Mouse (Mus musculus) adrenal gland, postnatal 4 days (tissue): ENCODE measurements around the gene Rab7b. TPM values are rescaled to one million over a fixed set of nuclear protein-coding genes. Genes with fewer than 3 reads are reported as not detected.

Experiments
- DNase-seq, 2 experiments: peaks; one replicate each; pipeline ENCODE4 v3.0.0; 2021 to 2022; ENCODE audit warnings: low spot score in 2 of 2, mixed read lengths in 2 of 2
- total RNA-seq, 2 experiments: library from RNA; stranded (reverse); gene quantifications; 2 replicates each; pipeline ENCODE4 v1.2.3; 2021

The Rab7b gene
- total RNA-seq, 2 experiments from 2014 or later, result 4.6 to 5.3 TPM

DNA sequence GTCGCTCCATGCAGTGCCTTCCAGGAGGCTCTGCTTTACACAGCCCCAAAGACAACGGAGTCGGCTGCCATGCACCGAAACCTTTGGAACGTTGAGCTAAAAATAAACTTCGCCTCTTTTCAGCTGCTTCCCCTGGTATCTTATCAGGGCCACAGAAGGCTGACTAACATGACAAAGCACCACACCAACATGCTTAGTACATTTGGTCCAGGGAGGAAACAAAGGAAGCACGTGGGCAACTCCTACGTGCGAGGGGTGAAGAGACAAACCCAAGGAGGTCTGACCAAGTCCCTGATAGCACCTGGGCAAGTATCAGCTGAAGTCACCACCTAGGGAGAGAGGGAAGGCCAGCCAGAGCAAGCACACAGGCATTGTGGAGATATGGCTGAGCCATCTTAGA, 48.0 kb downstream of the Rab7b start:
- DNase-seq, result no peak

DNA sequence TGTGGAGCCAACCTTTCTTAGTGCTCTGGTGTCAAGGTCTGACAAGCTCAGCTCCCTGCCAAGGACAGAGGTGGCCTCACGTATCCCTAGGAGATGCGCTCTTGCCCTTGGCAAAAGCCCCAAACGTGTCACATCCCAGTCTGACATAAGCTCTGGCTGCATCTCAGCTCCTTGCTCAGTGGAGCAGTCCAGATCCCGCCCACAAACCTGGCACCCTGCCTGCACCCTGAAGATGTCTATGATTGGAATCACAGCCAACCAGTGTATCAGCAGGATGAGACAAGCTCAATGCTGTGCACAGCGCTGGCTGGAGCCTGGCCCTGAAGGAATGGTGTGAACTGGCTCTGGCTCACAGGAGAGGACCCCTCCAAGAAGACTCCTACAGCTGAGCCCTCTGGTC, 48.8 kb downstream of the Rab7b start:
- peak; percentile 49 to 71 for DNase-seq

DNA sequence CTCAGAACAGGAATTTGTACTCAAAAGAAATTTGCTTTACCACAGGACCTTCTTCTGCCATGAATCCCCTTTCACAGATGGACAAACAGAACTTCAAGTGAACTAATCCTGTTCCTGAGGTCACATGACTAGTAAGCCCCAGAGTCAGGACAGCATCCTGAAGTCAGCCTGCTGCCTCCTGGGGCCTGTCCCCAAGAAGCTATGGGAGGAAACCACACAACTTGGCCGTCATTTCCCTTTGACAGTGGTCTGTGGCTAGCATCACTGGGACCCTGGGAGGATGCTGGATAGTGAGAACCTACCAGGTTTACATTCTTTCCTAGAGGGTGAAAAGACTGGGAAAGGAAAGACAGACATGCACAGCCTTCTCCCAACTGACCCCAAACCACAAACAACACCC, 50.3 kb downstream of the Rab7b start:
- DNase-seq, result no peak

DNA sequence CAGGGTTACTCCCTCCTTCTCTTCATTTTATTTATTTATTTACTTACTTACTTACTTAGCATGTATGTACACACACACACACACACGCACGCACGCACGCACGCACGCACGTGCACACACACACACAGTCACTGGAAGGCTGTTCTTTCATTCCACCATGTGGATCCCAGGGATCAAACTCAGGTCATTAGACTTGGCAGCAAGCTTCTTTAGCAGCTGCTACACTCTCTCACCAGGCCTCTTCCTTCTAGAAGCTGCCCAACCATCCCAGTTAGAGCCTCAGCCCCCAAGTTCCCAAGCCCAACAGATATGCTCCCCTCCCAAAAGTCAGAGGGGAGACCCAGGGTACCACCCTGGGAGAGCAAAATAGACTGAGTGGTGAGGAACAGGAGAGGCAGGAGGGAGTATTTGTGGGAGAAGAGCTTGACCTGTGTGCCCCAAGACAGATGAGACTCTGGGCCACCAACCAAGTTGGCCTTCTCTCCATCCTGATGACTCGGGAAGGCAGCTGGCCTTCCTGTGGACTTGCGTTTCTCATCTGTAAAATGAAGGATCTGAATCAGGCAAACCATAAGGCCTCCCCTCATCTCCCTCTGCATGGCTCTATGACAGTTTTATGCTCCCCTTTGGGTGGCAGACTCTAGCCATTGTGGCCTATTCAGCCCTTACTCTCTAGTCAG, 51.1 kb downstream of the Rab7b start:
- no peak for DNase-seq

DNA sequence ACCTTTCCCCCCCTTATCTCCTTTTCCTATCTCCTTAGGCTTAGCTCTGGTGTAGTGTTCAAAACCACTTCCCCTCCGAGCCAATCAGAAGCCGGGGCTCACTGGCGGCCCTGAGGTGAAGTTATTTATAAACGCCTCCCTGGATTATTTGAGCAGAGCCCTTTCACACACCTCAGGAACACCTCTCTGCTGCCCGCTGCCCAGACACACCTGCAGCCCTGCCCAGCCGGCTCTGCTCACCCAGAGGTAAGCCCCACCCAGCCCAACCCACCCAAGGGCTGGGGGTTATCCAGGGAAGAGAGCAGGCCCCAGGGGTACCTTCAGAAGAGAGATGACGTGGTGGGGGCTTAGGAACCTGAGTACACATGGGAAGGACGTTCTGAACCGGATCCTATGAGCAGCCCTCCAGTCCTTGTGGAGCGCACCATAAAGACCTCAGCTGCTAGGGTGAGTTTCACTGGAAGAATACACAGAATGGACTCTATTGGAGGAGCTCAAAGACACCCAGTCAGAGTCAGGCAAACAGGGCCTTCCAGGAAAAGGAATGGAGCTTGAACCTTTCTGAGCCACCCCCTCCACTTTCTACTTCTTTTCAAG, 55.5 kb downstream of the Rab7b start, which contains the start of gene Slc26a9:
TSS of gene Slc26a9 (plus strand) at position 155 of the 597 bp plus-strand sequence.
- no peak for DNase-seq

DNA sequence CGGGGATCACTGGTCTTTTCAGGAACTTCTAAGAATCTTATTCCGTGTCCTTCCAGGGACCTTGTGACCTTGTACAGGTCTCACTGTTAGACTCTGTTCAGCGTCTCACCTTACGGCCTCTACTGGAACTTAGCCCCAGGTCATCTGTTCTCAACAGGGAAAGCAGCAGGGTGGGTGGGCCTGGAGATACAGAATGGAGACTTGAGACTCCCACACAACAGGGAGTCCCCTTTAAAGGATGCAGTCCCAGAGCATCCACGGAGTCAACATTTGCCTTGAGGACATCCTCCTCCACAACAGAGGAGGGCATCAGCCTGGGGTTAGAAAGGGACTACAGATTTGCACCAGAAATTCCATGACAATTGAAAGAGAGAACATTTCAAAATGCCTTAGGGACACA, 56.9 kb downstream of the Rab7b start:
- DNase-seq, result no peak

DNA sequence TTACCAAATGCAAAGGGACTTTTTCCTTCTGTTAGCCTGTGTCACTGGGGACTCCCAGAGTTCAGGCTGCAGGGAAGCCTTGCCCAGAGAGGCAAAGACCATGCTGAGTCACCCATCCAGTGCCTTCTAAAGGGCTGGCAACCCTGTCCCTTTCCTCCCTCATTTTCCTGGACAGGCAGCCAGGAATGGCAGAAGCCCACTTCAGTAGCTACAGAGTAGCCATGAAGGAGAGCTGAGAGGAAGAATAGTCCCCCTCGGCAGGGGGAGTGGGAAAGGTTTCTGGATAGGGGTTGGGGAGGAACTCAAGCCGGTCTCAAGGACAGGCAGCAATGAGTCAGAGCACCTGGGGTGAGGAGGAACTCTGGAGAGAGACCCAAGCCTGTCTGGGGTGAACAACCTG, 59.3 kb downstream of the Rab7b start:
- no peak for DNase-seq

DNA sequence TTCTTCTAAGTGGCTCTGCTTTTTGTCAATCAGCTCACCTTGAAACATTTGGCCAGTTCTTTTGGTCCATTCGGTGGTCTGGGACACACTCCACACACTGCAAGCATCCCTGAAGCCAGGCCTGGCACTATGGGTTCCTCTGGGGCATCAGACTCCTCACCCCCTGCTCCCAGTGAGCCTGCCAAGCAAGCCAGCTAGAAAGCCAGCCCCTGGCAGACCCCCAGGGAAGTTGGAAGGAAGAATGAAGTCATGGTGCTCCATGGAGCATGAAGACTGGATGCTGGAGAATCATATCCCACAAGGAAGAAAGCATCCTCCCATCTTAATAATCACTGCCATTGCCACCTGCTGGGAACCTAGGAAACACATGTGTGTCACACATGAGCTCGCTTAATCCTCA, 60.1 kb downstream of the Rab7b start:
- no peak for DNase-seq

DNA sequence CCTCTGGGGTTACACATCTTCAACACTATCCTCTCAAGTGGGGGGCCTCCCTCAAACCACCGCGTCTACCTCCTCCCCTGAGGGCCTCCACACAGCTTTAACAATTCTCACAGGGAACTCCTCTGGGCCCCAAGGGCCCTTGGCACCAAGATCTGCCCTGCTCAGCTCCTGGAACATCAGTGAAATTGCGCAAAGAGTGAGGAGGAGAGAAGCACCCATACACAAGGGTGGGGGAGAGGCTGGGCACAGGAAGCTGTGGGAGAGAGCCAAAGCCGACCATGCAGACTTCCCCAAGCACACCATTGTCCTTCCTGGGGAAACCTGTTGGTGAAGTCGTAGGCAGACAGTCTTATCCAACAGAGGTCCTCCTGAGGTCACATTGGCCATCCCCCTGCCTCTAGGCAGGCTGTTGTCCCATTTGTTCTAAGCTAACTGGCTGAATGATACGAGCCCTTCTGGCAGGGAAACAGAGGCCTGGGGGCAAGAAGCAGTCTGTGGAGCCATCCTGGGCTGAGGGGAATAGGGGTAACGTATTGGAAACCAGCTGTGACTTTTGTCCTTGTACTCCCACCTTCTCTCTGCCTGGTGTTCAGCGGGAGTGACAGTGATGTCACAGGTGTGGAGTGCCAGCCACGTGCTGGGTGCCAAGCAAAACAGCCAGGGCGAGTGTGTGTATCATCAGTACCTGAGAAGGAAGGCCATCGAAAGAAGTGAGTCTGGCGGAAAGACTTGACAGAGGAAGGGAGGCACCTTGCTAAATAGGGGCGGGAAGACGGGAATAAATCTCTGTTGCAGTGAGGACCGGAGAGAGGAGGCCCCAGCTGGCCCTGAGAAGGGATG, 61.4 kb downstream of the Rab7b start:
- no peak for DNase-seq

DNA sequence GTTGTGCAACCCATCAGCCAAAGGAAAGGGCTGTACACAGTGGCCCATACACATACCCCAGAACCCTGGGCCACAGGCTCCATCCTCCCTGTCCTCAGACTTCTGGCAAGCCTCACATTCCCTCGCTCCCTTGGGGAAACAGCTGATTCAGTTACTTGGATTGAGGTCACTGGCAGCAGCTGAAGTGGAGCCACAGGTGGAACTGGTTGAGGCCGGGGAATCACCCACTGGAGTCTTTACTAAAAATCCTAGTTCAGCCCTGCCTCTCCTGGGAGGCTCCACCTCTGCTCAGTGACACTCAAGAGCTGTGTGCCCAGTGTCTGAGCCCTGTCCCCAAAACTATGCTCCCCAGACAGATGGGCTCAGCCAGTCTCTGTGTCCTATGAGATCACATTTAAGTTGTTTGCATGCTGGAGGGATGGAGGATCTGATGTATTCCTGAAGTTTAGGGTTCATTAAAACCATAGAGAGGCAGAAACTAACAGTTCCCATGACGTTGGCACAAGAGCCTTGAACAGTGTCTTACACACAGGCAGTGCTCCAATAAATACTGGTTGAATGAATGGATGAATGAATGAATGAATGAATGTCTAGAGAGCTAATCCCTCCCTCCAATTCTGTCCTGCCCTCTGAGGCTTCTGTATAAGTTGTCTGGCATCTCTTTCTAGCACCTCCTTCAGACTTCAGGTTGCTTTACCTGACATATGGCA, 62.8 kb downstream of the Rab7b start:
- no peak for DNase-seq

DNA sequence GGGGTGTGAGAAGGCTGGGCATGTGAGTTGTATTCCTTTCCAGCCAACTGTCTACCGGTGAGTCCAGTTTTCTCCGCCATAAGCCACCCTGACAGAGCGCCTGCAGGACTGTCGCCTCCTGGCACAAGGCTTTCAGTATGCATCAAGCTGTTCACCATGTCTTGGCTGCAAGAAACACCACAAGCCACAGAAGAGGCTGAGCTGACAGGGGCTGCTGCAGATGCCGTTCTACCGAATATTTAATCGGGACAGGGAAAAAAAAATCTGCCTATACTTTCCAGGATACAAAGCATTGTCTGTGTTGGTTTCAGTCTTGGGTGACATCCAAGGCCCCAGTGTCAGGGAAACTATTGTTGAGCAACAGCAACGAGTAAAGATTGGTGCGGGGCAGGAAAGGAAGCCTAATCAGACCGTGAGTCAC, 63.4 kb downstream of the Rab7b start:
- DNase-seq, result no peak

DNA sequence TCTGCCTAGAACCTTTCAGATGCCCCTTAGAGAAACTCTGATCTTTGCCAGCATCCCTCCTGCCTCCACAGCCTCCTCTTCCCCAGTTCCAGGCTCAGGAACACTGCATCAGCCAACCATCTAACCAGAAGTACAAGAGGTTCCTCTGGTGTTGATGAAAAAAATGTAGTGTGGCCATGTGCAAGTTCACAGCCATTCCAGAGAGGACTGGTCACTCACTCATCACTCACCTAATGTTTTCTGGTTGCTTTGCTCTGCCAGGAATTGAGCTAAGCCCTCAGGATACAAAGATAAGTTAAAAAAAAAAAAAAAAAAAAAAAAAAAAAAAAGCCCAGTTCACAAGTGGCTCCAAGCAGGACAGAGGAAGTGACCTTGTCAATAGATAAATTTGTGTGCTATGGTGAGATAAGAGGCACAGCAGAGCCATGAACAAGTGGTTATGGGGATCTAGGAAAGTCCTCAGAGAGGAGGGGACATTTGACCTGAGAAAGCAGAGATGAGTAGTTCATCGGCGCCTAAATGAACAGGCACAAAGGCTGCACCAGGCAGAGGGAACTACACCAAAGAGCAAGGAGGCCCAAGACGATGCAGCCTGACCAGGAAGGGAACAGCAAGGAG, 65.8 kb downstream of the Rab7b start:
- DNase-seq, result no peak

DNA sequence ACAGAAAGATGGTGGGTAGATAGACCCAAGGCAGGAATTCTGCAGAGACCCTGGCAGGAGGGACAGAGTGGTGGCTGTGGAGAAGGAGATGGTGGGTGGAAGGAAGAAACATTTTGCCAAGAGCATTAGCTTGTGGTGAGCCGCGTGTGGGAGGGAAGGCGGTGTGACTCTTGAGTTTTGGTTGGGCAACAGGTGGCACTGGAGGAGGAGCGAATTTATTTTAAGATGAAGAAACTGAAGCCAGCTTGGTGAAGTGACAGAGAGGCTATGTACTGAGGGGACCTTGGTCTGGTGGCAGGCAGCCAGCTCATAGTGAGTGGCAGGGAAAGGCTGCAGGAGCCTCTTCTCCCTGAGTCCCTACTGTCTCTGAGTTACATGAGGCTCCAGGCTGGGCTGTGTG, 66.4 kb downstream of the Rab7b start:
- DNase-seq, result peak; percentile 40 to 55

DNA sequence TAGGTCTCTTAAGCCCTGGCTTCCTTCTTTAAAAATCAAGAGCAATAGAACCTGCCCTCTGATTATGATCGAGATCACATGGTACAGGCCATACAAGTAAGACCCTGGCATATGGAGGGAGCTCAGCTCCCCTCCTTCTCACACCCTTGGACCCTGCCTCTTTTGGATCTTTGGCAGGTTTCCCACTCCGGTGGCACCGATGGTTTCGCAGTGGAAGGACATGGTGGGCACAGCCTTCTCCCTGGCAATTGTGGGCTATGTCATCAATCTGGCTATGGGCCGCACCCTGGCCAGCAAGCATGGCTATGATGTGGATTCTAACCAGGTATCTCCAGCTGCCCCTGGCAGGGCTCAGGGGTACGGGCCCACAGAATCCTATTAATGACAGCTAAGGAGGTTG, 68.7 kb downstream of the Rab7b start:
- DNase-seq, result no peak

DNA sequence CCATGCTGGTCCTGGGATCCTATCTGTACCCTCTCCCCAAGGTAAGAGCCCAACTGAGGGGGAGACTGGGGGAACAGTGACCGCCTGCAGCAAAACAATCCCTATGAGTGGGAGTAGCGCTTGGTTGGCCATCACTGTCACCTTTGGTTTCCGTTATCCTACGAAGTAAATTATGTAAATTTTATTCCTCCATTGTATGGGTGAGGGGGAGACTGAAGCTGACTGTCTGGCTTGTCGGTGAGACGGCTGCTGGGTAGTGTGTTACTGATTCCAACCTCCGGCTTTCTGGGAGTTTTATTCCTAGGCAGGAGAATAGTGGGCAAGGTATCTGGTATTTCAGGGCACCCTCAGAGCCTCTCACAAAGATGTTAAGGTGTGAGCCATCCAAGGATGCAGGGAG, 70.3 kb downstream of the Rab7b start:
- DNase-seq, result no peak

DNA sequence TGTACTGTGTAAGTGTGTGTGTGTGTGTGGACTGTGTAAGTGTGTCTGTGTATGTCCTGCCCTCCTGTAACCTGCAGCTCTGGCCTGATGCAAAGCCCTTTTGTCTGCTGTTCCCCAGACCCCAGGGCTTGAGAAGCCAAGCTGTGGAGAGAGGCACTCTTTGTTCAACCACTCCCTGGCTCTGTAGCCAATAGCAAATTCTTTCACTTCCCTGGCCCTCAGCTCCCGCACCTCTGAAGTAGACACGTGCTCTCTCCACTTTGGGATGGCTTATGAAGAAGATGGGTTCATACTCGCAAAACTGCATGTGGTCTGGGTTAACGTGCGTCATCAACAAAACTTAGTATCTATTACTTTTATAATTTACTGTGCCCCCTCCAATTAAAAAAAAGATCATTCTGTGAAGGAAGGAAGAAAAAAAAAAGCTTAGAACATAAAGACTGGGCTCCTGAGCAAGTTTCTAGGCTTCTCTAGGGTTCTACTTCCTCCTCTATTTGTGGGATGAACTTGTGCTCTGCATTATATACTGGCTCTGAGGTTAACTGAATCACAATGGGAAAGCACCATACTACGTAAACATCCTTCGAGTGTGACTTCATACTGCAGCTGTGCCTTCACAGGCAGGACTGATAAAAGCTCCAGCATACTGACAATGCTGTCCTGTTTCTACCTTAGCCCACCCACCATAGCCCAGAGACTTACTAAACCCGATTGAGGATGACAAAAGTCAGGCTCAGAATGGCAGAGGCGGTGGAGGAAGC, 71.4 kb downstream of the Rab7b start:
- no peak for DNase-seq

DNA sequence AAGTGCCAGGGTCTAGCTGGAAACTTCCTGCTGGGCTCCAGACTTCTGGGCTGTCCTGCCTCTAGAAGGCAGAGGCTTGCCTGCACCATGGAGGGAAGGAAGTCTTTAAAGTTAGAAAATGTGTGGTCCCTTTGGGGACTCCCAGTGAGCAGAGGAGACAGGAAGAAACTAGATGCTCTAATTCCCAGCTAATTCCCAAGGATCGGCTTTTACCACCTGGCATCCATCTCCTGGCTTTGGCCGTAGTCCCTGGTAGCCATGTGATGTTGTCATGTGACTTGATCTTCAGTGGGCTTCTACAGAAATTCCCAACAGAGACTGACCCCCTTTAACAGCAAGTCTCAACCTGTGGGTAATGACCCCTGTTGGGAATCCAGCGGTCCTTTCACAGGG, 71.9 kb downstream of the Rab7b start:
- DNase-seq, result no peak

DNA sequence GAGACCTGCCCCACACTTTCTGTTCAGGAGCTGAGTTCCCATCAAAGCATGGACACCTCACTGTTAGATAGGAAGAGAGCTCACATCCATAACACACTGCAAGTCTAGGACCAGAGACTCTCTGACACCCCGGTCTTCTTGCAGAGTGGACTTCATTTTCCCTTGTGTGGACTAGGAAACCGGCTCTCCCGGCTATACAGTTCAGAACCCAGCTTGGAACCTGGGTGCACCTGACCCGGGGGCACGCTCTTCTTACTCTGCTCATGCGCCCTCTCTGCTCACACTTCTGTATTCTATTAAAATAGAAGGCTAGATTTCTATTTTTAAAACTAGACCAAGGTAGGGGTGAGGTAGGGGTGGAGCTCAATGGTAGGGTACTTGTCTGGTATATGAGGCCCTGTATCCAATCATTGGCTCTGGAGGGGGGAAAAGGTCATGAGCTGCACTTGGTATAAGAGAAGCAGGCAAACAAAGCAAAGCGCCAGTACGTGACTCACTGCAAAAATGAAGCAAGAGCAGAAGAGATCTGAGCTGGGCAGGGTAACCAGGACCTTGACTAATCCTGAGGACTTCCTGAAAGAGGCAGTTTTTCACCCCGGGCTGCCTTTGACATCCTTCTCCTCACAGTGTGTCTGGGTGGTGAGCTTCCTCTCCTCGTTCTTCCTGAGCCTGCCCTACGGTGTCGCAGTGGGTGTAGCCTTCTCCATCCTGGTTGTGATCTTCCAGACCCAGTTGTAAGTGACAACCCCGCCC, 72.8 kb downstream of the Rab7b start:
- no peak for DNase-seq

DNA sequence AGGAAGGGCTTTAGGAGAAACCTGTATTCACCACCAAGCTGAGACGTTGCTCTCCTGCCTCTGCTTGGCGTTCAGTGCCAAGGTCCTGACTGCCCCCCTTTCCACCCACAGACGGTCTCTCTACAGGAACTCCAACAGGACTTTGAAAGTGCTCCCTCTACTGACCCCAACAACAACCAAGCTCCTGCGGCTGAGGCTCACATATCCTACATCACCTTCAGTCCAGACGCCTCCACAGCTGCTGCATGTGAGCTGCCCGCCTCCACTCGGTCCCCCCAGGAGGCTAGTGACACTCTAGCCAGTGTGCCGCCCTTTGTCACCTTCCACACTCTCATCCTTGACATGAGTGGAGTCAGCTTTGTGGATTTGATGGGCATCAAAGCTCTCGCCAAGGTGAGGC, 75.2 kb downstream of the Rab7b start:
- no peak for DNase-seq
